Mouse (Mus musculus): ENCODE results near the gene Fbxl5. TPM values are rescaled to one million over a fixed set of nuclear protein-coding genes. Genes with fewer than 3 reads are reported as not detected.

The Fbxl5 gene
- polyA plus RNA-seq, 1 experiment from 2014 or later, result 50.3 TPM

DNA sequence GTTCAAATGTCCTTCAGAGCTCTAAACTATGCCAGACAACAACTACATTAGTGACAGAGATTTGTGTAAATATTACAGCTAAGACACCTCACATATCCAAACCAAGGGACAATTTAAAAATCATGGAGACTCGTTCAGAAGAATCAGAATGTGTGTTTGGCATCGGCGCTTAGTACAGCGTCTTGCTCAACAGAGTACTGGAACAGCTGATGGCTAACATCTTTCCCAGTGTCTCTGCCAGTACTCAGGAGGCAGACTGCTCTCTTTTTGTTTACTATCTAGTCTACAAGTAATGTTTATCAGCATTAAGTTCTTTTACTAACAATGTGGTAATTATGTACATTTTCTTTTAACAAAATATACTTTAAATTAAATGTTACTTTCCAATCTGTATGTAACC, 73.4 kb downstream of the Fbxl5 start:
- WGBS, result 89% methylated on average over 4 of the region's 4 CpGs

GRCm38 (mm10) chr5:43745156-43745555, 76.3 kb downstream of the Fbxl5 start:
- no peak overlapping the region for H3K9ac ChIP-seq (ENCODE audit: low read length)
- no peak overlapping the region for H3K4me2 ChIP-seq (ENCODE audit: low read depth, low read length)
- H3K27me3 ChIP-seq (ENCODE audit: control insufficient read depth, insufficient read depth, low read length), result no peaks in the 10 kb centered on the region
- ATAC-seq (replicated peaks; ENCODE audit: extremely low read depth, insufficient read depth, low FRiP score), result no peak
- WGBS, result 73% methylated on average over 5 of the region's 5 CpGs
- no peaks in the 10 kb centered on the region for H3K4me1 ChIP-seq (ENCODE audit: control insufficient read depth, insufficient read depth, low read length)
- peaks cover 22% of the 10 kb centered on the region for H3K36me3 ChIP-seq (ENCODE audit: control insufficient read depth, insufficient read depth)
- no peak overlapping the region for H3K4me3 ChIP-seq (ENCODE audit: low read length)
- H3K27ac ChIP-seq (ENCODE audit: low read length), result no peak overlapping the region
- no peaks in the 10 kb centered on the region for H3K9me3 ChIP-seq (replicated peaks; ENCODE audit: control insufficient read depth, low read length)

More for the DNA sequence above, 73.4 kb downstream of the Fbxl5 start:
- no peaks in the 10 kb centered on the region for H3K27me3 ChIP-seq (ENCODE audit: control insufficient read depth, insufficient read depth, low read length)
- H3K4me3 ChIP-seq (ENCODE audit: low read length), result no peak overlapping the region
- no peaks in the 10 kb centered on the region for H3K4me1 ChIP-seq (ENCODE audit: control insufficient read depth, insufficient read depth, low read length)
- no peak overlapping the region for H3K27ac ChIP-seq (ENCODE audit: low read length)
- H3K9me3 ChIP-seq (replicated peaks; ENCODE audit: control insufficient read depth, low read length), result no peaks in the 10 kb centered on the region
- no peak overlapping the region for H3K9ac ChIP-seq (ENCODE audit: low read length)
- ATAC-seq (replicated peaks; ENCODE audit: extremely low read depth, insufficient read depth, low FRiP score), result no peak
- peaks cover 11% of the 10 kb centered on the region; the same call in 1 of the 2 replicates for H3K36me3 ChIP-seq (ENCODE audit: control insufficient read depth, insufficient read depth)
- H3K4me2 ChIP-seq (ENCODE audit: low read depth, low read length), result no peak overlapping the region

- Histone ChIP-seq H3K27me3 (ENCODE audit: control insufficient read depth, insufficient read depth, low read length) (no peaks in the 10 kb centered on the region), H3K4me1 (ENCODE audit: control insufficient read depth, insufficient read depth, low read length) (no peaks in the 10 kb centered on the region), H3K9me3 (replicated peaks; ENCODE audit: control insufficient read depth, low read length) (no peaks in the 10 kb centered on the region), H3K4me2 (ENCODE audit: low read depth, low read length) (no peak overlapping the region), H3K36me3 (ENCODE audit: control insufficient read depth, insufficient read depth) (peaks cover 24% of the 10 kb centered on the region), H3K9ac (ENCODE audit: low read length) (no peak overlapping the region), H3K4me3 (ENCODE audit: low read length) (no peak overlapping the region), H3K27ac (ENCODE audit: low read length) (no peak overlapping the region)
- 83% methylated on average over 1 of the region's 1 CpGs for WGBS
- no peak for ATAC-seq (replicated peaks; ENCODE audit: extremely low read depth, insufficient read depth, low FRiP score)
Measured at GRCm38 (mm10) chr5:43744187-43744586, 77.3 kb downstream of the Fbxl5 start.

GRCm38 (mm10) chr5:43732381-43732780, 89.1 kb downstream of the Fbxl5 start:
- Histone ChIP-seq H3K27ac (ENCODE audit: low read length) (no peak overlapping the region), H3K4me3 (ENCODE audit: low read length) (no peak overlapping the region), H3K27me3 (ENCODE audit: control insufficient read depth, insufficient read depth, low read length) (no peaks in the 10 kb centered on the region), H3K36me3 (ENCODE audit: control insufficient read depth, insufficient read depth) (peaks cover 20% of the 10 kb centered on the region), H3K4me2 (ENCODE audit: low read depth, low read length) (no peak overlapping the region), H3K9me3 (replicated peaks; ENCODE audit: control insufficient read depth, low read length) (no peaks in the 10 kb centered on the region), H3K9ac (ENCODE audit: low read length) (no peak overlapping the region), H3K4me1 (ENCODE audit: control insufficient read depth, insufficient read depth, low read length) (no peaks in the 10 kb centered on the region; the same call in 1 of the 2 replicates)
- 81% methylated on average over 8 of the region's 8 CpGs for WGBS
- no peak for ATAC-seq (replicated peaks; ENCODE audit: extremely low read depth, insufficient read depth, low FRiP score)

DNA sequence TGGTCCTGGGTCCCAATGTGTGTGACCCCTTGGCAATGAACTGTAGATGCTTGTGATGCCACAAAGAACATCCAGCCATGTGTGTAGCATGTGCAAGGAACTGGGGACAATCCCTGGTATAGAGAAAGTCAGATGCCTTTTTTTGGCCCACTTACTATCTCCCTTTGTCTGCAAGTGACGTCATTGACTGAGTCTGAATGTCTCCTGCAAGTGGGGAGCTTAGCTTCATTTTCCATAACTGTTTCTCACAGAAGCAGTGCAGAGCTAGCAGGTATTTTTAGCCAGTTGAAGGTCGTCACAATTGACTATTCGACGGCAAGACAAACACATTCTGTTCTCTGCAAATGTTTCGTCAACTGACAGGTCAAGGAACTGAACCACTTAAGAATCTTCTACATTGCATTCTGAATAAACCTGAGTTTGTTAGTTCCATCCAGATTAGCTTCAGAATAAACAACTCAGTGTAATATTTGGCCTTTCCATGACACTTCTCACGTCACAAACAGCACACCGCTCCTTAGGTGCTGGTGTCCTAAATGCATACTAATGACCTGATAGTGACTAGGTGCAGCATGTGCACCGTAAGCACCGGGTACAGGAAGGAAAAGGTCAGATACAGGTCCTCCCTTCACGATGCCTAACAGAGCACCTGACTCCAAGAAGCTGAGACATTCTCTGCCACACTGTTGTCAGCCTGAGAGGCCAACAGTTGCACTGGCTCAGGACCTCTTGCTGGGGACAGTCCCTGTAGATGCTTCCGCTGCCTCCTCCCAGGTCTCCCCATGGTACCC, 92.9 kb downstream of the Fbxl5 start:
- Histone ChIP-seq H3K4me2 (ENCODE audit: low read depth, low read length) (no peak overlapping the region), H3K9me3 (replicated peaks; ENCODE audit: control insufficient read depth, low read length) (no peaks in the 10 kb centered on the region), H3K9ac (ENCODE audit: low read length) (no peak overlapping the region), H3K27me3 (ENCODE audit: control insufficient read depth, insufficient read depth, low read length) (no peaks in the 10 kb centered on the region), H3K4me3 (ENCODE audit: low read length) (no peak overlapping the region), H3K36me3 (ENCODE audit: control insufficient read depth, insufficient read depth) (peaks cover 16% of the 10 kb centered on the region; the same call in 1 of the 2 replicates), H3K4me1 (ENCODE audit: control insufficient read depth, insufficient read depth, low read length) (no peaks in the 10 kb centered on the region; the same call in 1 of the 2 replicates), H3K27ac (ENCODE audit: low read length) (no peak overlapping the region)
- ATAC-seq (replicated peaks; ENCODE audit: extremely low read depth, insufficient read depth, low FRiP score), result no peak
- WGBS, result 48% methylated on average over 11 of the region's 11 CpGs

GRCm38 (mm10) chr5:43723830-43724229, 97.6 kb downstream of the Fbxl5 start:
- no peak overlapping the region for H3K4me3 ChIP-seq (ENCODE audit: low read length)
- H3K36me3 ChIP-seq (ENCODE audit: control insufficient read depth, insufficient read depth), result peaks cover 29% of the 10 kb centered on the region
- H3K9ac ChIP-seq (ENCODE audit: low read length), result no peak overlapping the region
- 87% methylated on average over 7 of the region's 7 CpGs for WGBS
- H3K9me3 ChIP-seq (replicated peaks; ENCODE audit: control insufficient read depth, low read length), result no peaks in the 10 kb centered on the region
- no peak overlapping the region for H3K27ac ChIP-seq (ENCODE audit: low read length)
- no peak for ATAC-seq (replicated peaks; ENCODE audit: extremely low read depth, insufficient read depth, low FRiP score)
- no peaks in the 10 kb centered on the region; the same call in 1 of the 2 replicates for H3K4me1 ChIP-seq (ENCODE audit: control insufficient read depth, insufficient read depth, low read length)
- H3K27me3 ChIP-seq (ENCODE audit: control insufficient read depth, insufficient read depth, low read length), result no peaks in the 10 kb centered on the region
- no peak overlapping the region for H3K4me2 ChIP-seq (ENCODE audit: low read depth, low read length)

DNA sequence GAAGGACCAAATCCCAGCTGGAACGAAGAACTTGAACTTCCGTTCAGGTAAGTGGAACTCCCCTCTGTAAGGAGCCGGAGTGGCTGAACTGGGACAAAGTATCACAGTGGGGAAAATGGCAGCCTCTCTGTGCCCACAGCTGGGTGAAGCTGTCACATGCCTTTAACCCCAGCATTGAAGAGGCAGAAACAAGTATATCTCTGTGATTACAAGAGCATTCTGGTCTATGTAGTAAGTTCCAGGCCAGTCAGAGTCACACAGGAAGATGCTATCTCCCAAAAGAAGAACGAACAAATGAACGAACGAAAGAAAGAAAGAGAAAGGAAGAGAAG, 99.0 kb downstream of the Fbxl5 start:
- peaks cover 37% of the 10 kb centered on the region for H3K36me3 ChIP-seq (ENCODE audit: control insufficient read depth, insufficient read depth)
- 96% methylated on average over 6 of the region's 6 CpGs for WGBS

DNA sequence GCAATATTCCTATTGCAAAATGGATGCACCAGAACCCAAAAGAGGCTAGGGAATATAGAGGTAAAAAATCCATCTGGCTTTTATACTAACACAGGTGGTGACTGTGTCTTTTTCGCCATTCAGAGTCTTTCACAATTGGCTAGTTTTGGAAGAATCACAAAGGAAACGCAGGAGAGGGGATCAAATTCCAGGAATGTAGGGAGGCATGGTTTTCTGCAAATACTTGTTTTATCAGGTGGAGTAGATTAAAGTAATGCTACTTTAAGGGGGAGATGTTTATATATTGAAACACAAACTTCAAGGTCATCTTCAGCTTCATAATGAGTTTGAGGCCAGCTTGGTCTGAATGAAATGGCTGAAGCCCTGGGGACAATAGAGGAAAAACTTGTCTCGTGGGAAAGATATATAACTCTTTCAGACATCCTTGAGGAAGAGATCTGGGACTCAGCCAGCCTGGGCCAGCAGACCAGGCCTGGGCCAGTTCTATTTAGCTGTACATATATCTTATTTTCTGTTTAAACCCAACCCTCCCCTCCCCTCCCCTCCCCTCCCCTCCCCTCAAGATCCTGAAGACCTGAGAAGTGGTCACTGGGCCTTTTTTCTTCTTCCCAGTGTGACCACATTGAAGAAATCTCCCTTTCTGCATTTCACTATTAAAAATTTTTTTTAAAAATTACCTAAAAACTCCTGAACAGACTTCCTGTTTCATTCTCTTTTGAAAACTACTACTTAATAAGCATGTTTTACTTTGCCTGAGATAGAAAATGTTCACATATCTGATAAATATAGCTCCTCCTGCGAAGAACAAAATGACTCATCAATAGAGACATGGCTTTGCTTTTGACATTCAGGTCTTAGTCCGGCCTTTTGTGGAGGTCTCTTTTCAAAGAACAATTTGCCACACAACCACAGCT, 99.6 kb downstream of the Fbxl5 start:
- no peak for ATAC-seq (replicated peaks; ENCODE audit: extremely low read depth, insufficient read depth, low FRiP score)
- WGBS, result 68% methylated on average over 5 of the region's 5 CpGs
- H3K27ac ChIP-seq (ENCODE audit: low read length), result no peak overlapping the region
- peaks cover 37% of the 10 kb centered on the region for H3K36me3 ChIP-seq (ENCODE audit: control insufficient read depth, insufficient read depth)
- H3K4me1 ChIP-seq (ENCODE audit: control insufficient read depth, insufficient read depth, low read length), result no peaks in the 10 kb centered on the region
- H3K4me2 ChIP-seq (ENCODE audit: low read depth, low read length), result no peak overlapping the region
- no peaks in the 10 kb centered on the region for H3K9me3 ChIP-seq (replicated peaks; ENCODE audit: control insufficient read depth, low read length)
- H3K27me3 ChIP-seq (ENCODE audit: control insufficient read depth, insufficient read depth, low read length), result no peaks in the 10 kb centered on the region
- no peak overlapping the region for H3K4me3 ChIP-seq (ENCODE audit: low read length)
- H3K9ac ChIP-seq (ENCODE audit: low read length), result no peak overlapping the region

More for the DNA sequence above, 99.0 kb downstream of the Fbxl5 start:
- H3K9me3 ChIP-seq (replicated peaks; ENCODE audit: control insufficient read depth, low read length), result no peaks in the 10 kb centered on the region
- ATAC-seq (replicated peaks; ENCODE audit: extremely low read depth, insufficient read depth, low FRiP score), result no peak
- no peaks in the 10 kb centered on the region for H3K27me3 ChIP-seq (ENCODE audit: control insufficient read depth, insufficient read depth, low read length)
- H3K4me3 ChIP-seq (ENCODE audit: low read length), result no peak overlapping the region
- no peaks in the 10 kb centered on the region for H3K4me1 ChIP-seq (ENCODE audit: control insufficient read depth, insufficient read depth, low read length)
- H3K27ac ChIP-seq (ENCODE audit: low read length), result no peak overlapping the region
- H3K4me2 ChIP-seq (ENCODE audit: low read depth, low read length), result no peak overlapping the region
- no peak overlapping the region for H3K9ac ChIP-seq (ENCODE audit: low read length)

DNA sequence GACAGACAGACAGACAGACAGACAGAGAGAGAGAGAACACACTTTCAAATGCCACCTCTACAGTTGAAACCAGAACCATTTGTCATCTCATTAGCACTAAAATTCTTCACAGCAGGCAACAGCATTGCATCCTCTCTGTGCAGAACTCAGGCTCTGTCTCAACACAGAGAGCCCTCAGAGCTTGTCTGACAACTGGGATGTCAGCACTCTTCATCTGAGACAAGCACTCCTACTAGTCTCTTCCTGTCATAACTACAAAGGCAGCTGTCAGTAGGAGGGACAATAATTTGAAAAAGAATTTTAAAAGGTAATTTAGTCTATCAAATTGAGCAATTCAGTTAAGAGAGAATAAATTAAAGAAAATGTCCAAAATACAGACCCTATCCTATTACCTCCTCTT, 122.2 kb downstream of the Fbxl5 start:
- peaks cover 42% of the 10 kb centered on the region for H3K36me3 ChIP-seq (ENCODE audit: control insufficient read depth, insufficient read depth)
- H3K9me3 ChIP-seq (replicated peaks; ENCODE audit: control insufficient read depth, low read length), result no peaks in the 10 kb centered on the region
- H3K27me3 ChIP-seq (ENCODE audit: control insufficient read depth, insufficient read depth, low read length), result no peaks in the 10 kb centered on the region
- H3K4me3 ChIP-seq (ENCODE audit: low read length), result no peak overlapping the region
- no peak overlapping the region for H3K9ac ChIP-seq (ENCODE audit: low read length)
- no peaks in the 10 kb centered on the region for H3K4me1 ChIP-seq (ENCODE audit: control insufficient read depth, insufficient read depth, low read length)
- no peak overlapping the region for H3K4me2 ChIP-seq (ENCODE audit: low read depth, low read length)
- ATAC-seq (replicated peaks; ENCODE audit: extremely low read depth, insufficient read depth, low FRiP score), result no peak
- H3K27ac ChIP-seq (ENCODE audit: low read length), result no peak overlapping the region
